Mouse (Mus musculus): Measurements from ENCODE around the gene Kcnn1. TPM values are rescaled to one million over a fixed set of nuclear protein-coding genes. Genes with fewer than 3 reads are reported as not detected.
"Not testable (repeated sequence)": the region's sequence is repeated elsewhere in the genome, so short reads cannot be mapped to it uniquely, and the experiment has no call there.

Gene Kcnn1
- 1 to 10 TPM; 3.7 to 3.8 TPM for total RNA-seq (2021)
- long read RNA-seq, experiment 1, partial matches to known transcripts, result 2 of 14 reads
- long read RNA-seq, experiment 1, other reads (novel, unspliced or antisense), result 12 of 14 reads
- long read RNA-seq, experiment 2, partial matches to known transcripts, result 1 of 5 reads
- long read RNA-seq, experiment 2, other reads (novel, unspliced or antisense), result 2 of 5 reads

- no peak for DNase-seq
These were observed at the start of gene Kcnn1 for GRCm38 (mm10) chr8:70862824-70863641. TSS of gene Kcnn1 (minus strand) at chr8:70863258.

GRCm38 (mm10) chr8:70911596-70911995 lies 48.5 kb upstream of the Kcnn1 start:
- no peak for DNase-seq

GRCm38 (mm10) chr8:70907518-70907917 lies 44.5 kb upstream of the Kcnn1 start:
- DNase-seq, result no peak

- DNase-seq, result peak; percentile 77
These were observed 43.0 kb upstream of the Kcnn1 start, which contains the start of gene Map1s for GRCm38 (mm10) chr8:70905831-70906736. TSS of gene Map1s (plus strand) at chr8:70905932.

GRCm38 (mm10) chr8:70905463-70905830 lies 42.4 kb upstream of the Kcnn1 start:
- no peak for DNase-seq

- DNase-seq, result no peak
These were observed 41.5 kb upstream of the Kcnn1 start for GRCm38 (mm10) chr8:70904532-70904931.

GRCm38 (mm10) chr8:70903582-70903981 lies 40.5 kb upstream of the Kcnn1 start:
- no peak for DNase-seq

GRCm38 (mm10) chr8:70903112-70903511 lies 40.1 kb upstream of the Kcnn1 start:
- DNase-seq, result no peak

GRCm38 (mm10) chr8:70902211-70902610 lies 39.2 kb upstream of the Kcnn1 start:
- no peak for DNase-seq

- no peak for DNase-seq
These were observed 37.9 kb upstream of the Kcnn1 start for GRCm38 (mm10) chr8:70900872-70901387.

GRCm38 (mm10) chr8:70899226-70899625 lies 36.2 kb upstream of the Kcnn1 start:
- no peak for DNase-seq

GRCm38 (mm10) chr8:70898661-70899198 lies 35.7 kb upstream of the Kcnn1 start:
- no peak for DNase-seq

GRCm38 (mm10) chr8:70897681-70898413 lies 34.8 kb upstream of the Kcnn1 start:
- DNase-seq, result peak; percentile 85

GRCm38 (mm10) chr8:70897021-70897680 lies 34.1 kb upstream of the Kcnn1 start, which contains the start of gene Rpl18a:
TSS of gene Rpl18a (minus strand) at chr8:70897412.
- DNase-seq, result peak; percentile 85

GRCm38 (mm10) chr8:70896316-70897020 lies 33.4 kb upstream of the Kcnn1 start:
- DNase-seq, result no peak

- not testable (repeated sequence) for DNase-seq
These were observed 32.7 kb upstream of the Kcnn1 start for GRCm38 (mm10) chr8:70895571-70896259.

- no peak for DNase-seq
These were observed 31.9 kb upstream of the Kcnn1 start for GRCm38 (mm10) chr8:70894771-70895545.

GRCm38 (mm10) chr8:70894385-70894720 lies 31.3 kb upstream of the Kcnn1 start:
- no peak for DNase-seq

Measured in gastrocnemius, postnatal 10 days (tissue).